33 mouse cellular contexts compared by ENCODE assay signal in genomic region chr3:108973980-108974660, GRCm38 (mm10). TPM values are rescaled to one million over a fixed set of nuclear protein-coding genes. Genes with fewer than 3 reads are reported as not detected.
DNase-seq lines count a peak whose midpoint lies in the region; ATAC-seq and TF ChIP-seq lines count a peak whose summit lies in the region.
"Had no signal": no experiment of that assay in that cellular context is flagged by ENCODE, and none has a peak within 500 bp of the region (broad histone marks: within the 10 kb centered on the region; RNA-seq: fewer than 3 reads in every experiment).

No protein-coding gene starts in this region.

- no peak for TF ChIP-seq POLR2A in olfactory bulb, adult 2 months (IDR thresholded peaks at IDR 0.05; ENCODE audit: insufficient read depth, low read depth, low read length)

- intact Hi-C loops in left cerebral cortex, postnatal 25 days (cut with DNase I): no loop called here
- intact Hi-C loops in heart, postnatal 36 days (cut with DNase I): no loop called here

- DNase-seq in liver, embryonic 11.5 days (ENCODE audit: low spot score): no peak
- DNase-seq in liver: no peak
- no peak for DNase-seq in liver, embryonic 14.5 days (ENCODE audit: low read depth in 3 of 3, low spot score in 3 of 3)
- no peak for DNase-seq in liver, postnatal 0 days
- DNase-seq in left cerebral cortex, postnatal 25 days (ENCODE audit: low spot score in 2 of 2): no peak
- DNase-seq in frontal cortex, postnatal 14 days (ENCODE audit: low spot score in 2 of 2): no peak
- no peak for DNase-seq in heart, postnatal 36 days
- DNase-seq: adrenal gland, adult 8-10 months; adrenal gland, postnatal 25 days; cerebellum, adult 18-20 months; cerebellum, adult 9-10 months; cerebellum, postnatal 14 days; gastrocnemius, postnatal 14 days; heart, adult 11 months had no signal

- H3K4me1 ChIP-seq in liver, embryonic 11.5 days (replicated peaks; ENCODE audit: control insufficient read depth, insufficient read depth, low read length): peaks cover 4% of the 10 kb centered on the region; the same call in 1 of the 2 replicates
- peaks cover 0 to 11% of the 10 kb centered on the region in 2 experiments; a peak in 3 of 4 replicates for H3K4me1 ChIP-seq in liver, embryonic 14.5 days (replicated peaks; ENCODE audit: control insufficient read depth in 2 of 2, insufficient read depth in 2 of 2, low read length in 1 of 2)
- H3K4me1 ChIP-seq in liver, postnatal 0 days (ENCODE audit: insufficient read depth): no peaks in the 10 kb centered on the region
- peaks cover 13% of the 10 kb centered on the region for H3K4me1 ChIP-seq in olfactory bulb, adult 2 months (ENCODE audit: control insufficient read depth, insufficient read depth, low read length)
- H3K4me1 ChIP-seq: embryonic facial prominence, embryonic 12.5 days; embryonic facial prominence, embryonic 15.5 days; hindbrain, embryonic 10.5 days; hindbrain, embryonic 13.5 days had no signal

- H3K4me3 ChIP-seq in liver, embryonic 11.5 days (ENCODE audit: low read depth, low read length): no peak overlapping the region
- no peak overlapping the region for H3K4me3 ChIP-seq in liver, embryonic 14.5 days (ENCODE audit: insufficient read depth in 1 of 2, low read depth in 2 of 2, low read length in 2 of 2)
- no peak overlapping the region for H3K4me3 ChIP-seq in liver, postnatal 0 days (ENCODE audit: low read depth, low read length)
- no peak overlapping the region for H3K4me3 ChIP-seq in olfactory bulb, adult 2 months (ENCODE audit: insufficient read depth, low read depth, low read length)
- H3K4me3 ChIP-seq: embryonic facial prominence, embryonic 12.5 days; embryonic facial prominence, embryonic 15.5 days; hindbrain, embryonic 10.5 days; hindbrain, embryonic 13.5 days had no signal

- TF ChIP-seq CTCF in liver, embryonic 14.5 days (IDR thresholded peaks at IDR 0.05; ENCODE audit: low read depth): no peak
- TF ChIP-seq CTCF in liver, postnatal 0 days (IDR thresholded peaks at IDR 0.05; ENCODE audit: low read depth): no peak
- TF ChIP-seq CTCF in olfactory bulb, adult 2 months (IDR thresholded peaks at IDR 0.05; ENCODE audit: insufficient read depth, low read depth, low read length): no peak

- ATAC-seq in liver, embryonic 11.5 days (replicated peaks; ENCODE audit: low FRiP score): peak; percentile 74
- ATAC-seq in liver, embryonic 14.5 days (ENCODE audit: insufficient read depth): peak; percentile 77
- no peak for ATAC-seq in liver, postnatal 0 days
- ATAC-seq: forebrain, embryonic 14.5 days; hindbrain, embryonic 16.5 days had no signal

- H3K9ac ChIP-seq in liver, embryonic 11.5 days (ENCODE audit: low read depth, low read length): no peak overlapping the region
- H3K9ac ChIP-seq in liver, embryonic 14.5 days (replicated peaks): no peak overlapping the region
- no peak overlapping the region for H3K9ac ChIP-seq in liver, postnatal 0 days (replicated peaks)
- H3K9ac ChIP-seq: embryonic facial prominence, embryonic 12.5 days; embryonic facial prominence, embryonic 15.5 days; hindbrain, embryonic 13.5 days had no signal

- no peaks in the 10 kb centered on the region for H3K27me3 ChIP-seq in liver, embryonic 11.5 days (replicated peaks; ENCODE audit: control insufficient read depth, insufficient read depth, low read length)
- no peaks in the 10 kb centered on the region for H3K27me3 ChIP-seq in liver, embryonic 14.5 days (ENCODE audit: control insufficient read depth, insufficient read depth, low read length)
- H3K27me3 ChIP-seq in liver, postnatal 0 days (ENCODE audit: insufficient read depth, low read length): no peaks in the 10 kb centered on the region
- H3K27me3 ChIP-seq: CH12.LX; embryonic facial prominence, embryonic 12.5 days; embryonic facial prominence, embryonic 15.5 days; hindbrain, embryonic 13.5 days; Patski had no signal

- WGBS in liver, embryonic 11.5 days: 57% methylated on average over 13 of the region's 13 CpGs
- 27% methylated on average over 13 of the region's 13 CpGs for WGBS in liver, embryonic 14.5 days (ENCODE audit: insufficient replicate concordance)
- 62% methylated on average over 13 of the region's 13 CpGs for WGBS in liver, postnatal 0 days (ENCODE audit: insufficient replicate concordance)
- WGBS in olfactory bulb, adult 2 months: 61% methylated on average over 13 of the region's 13 CpGs

- peak overlapping the region; percentile 37 for H3K4me2 ChIP-seq in liver, embryonic 11.5 days
- H3K4me2 ChIP-seq in liver, embryonic 14.5 days (ENCODE audit: low read depth): peak overlapping the region; percentile 32
- H3K4me2 ChIP-seq in liver, postnatal 0 days (ENCODE audit: low read depth, low read length): no peak overlapping the region
- H3K4me2 ChIP-seq: embryonic facial prominence, embryonic 12.5 days; embryonic facial prominence, embryonic 15.5 days; heart, embryonic 11.5 days; hindbrain, embryonic 13.5 days had no signal

- no peaks in the 10 kb centered on the region for H3K9me3 ChIP-seq in liver, embryonic 11.5 days (ENCODE audit: control insufficient read depth, low read length)
- H3K9me3 ChIP-seq in liver, embryonic 14.5 days (ENCODE audit: control insufficient read depth, low read length): no peaks in the 10 kb centered on the region
- no peaks in the 10 kb centered on the region for H3K9me3 ChIP-seq in liver, postnatal 0 days (ENCODE audit: low read length)
- H3K9me3 ChIP-seq: embryonic facial prominence, embryonic 12.5 days; embryonic facial prominence, embryonic 15.5 days; G1E; hindbrain, embryonic 10.5 days; hindbrain, embryonic 13.5 days had no signal

- H3K36me3 ChIP-seq in liver, embryonic 11.5 days (ENCODE audit: control insufficient read depth, insufficient read depth, low read length): peaks cover 3% of the 10 kb centered on the region; the same call in 1 of the 2 replicates
- H3K36me3 ChIP-seq in liver, embryonic 14.5 days (replicated peaks; ENCODE audit: control insufficient read depth, insufficient read depth, low read depth): no peaks in the 10 kb centered on the region
- H3K36me3 ChIP-seq in liver, postnatal 0 days (replicated peaks; ENCODE audit: insufficient read depth, low read length): no peaks in the 10 kb centered on the region
- H3K36me3 ChIP-seq: G1E had no signal

- no peak overlapping the region; the same call in 1 of the 2 replicates for H3K27ac ChIP-seq in liver, embryonic 11.5 days (ENCODE audit: low read depth, low read length)
- no peak overlapping the region for H3K27ac ChIP-seq in liver, embryonic 14.5 days
- no peak overlapping the region for H3K27ac ChIP-seq in liver, postnatal 0 days (ENCODE audit: low read depth)
- peak overlapping the region; percentile 16; the same call in 1 of the 2 replicates for H3K27ac ChIP-seq in olfactory bulb, adult 2 months (ENCODE audit: insufficient read depth, low read depth, low read length)
- H3K27ac ChIP-seq: embryonic facial prominence, embryonic 12.5 days; embryonic facial prominence, embryonic 15.5 days; hindbrain, embryonic 10.5 days; hindbrain, embryonic 13.5 days had no signal

- peak; percentile 63 for TF ChIP-seq EP300 in liver, embryonic 14.5 days (IDR thresholded peaks at IDR 0.05; ENCODE audit: low read depth)
- peak; percentile 50; the same call in 1 of the 2 replicates for TF ChIP-seq EP300 in liver, postnatal 0 days (IDR thresholded peaks at IDR 0.05; ENCODE audit: low read depth)

RNA-seq across cellular contexts. Expression of gene Gm9857, which starts 33.9 kb away (rescaled TPM):
- not detected in 2 replicates for polyA plus RNA-seq in liver, embryonic 11.5 days (2014; fragmentation: Nextera tagmentation; extraction: Ambion mirVana)
- not detected in 2 replicates for polyA plus RNA-seq in liver, embryonic 14.5 days (2012; rRNA removed)
- polyA plus RNA-seq in liver, embryonic 14.5 days (2014; fragmentation: Nextera tagmentation; extraction: Ambion mirVana): not detected in 2 replicates
- polyA plus RNA-seq in liver, postnatal 0 days (2015; fragmentation: Nextera tagmentation; extraction: Ambion mirVana): not detected in 2 replicates
- polyA plus RNA-seq in olfactory bulb, adult 2 months (2012; ENCODE audit: insufficient read depth, insufficient read length, low replicate concordance, missing spikeins): not detected in 2 replicates
- total RNA-seq in left cerebral cortex, postnatal 25 days (2021): not detected
- not detected for total RNA-seq in heart, postnatal 36 days (2021)
- total RNA-seq: adrenal gland, adult 8-10 months; adrenal gland, postnatal 25 days; CH12.LX; common myeloid progenitor, adult 5-6 weeks; G1E; gastrocnemius, adult 18-20 months; gastrocnemius, postnatal 14 days; gastrocnemius, postnatal 4 days; heart, adult 8-10 months; heart, postnatal 25 days had no signal
- polyA plus RNA-seq: embryonic facial prominence, embryonic 12.5 days; forebrain, embryonic 11.5 days; forebrain, embryonic 14.5 days; G1E; heart, embryonic 11.5 days; heart, embryonic 14.5 days; heart, postnatal 0 days; hindbrain, embryonic 10.5 days; hindbrain, embryonic 13.5 days; hindbrain, embryonic 16.5 days; Patski had no signal

RNA-seq across cellular contexts. Expression of gene Henmt1, which starts 34.4 kb away (rescaled TPM):
- 0.29 and 0.30 TPM in 2 replicates for polyA plus RNA-seq in liver, embryonic 11.5 days (2014; fragmentation: Nextera tagmentation; extraction: Ambion mirVana)
- 0.02 and 0.03 TPM in 2 replicates for polyA plus RNA-seq in liver, embryonic 14.5 days (2012; rRNA removed)
- polyA plus RNA-seq in liver, embryonic 14.5 days (2014; fragmentation: Nextera tagmentation; extraction: Ambion mirVana): 0.08 TPM in 1 of 2 replicates, not detected in the other
- polyA plus RNA-seq in liver, postnatal 0 days (2015; fragmentation: Nextera tagmentation; extraction: Ambion mirVana): not detected in 2 replicates
- polyA plus RNA-seq in olfactory bulb, adult 2 months (2012; ENCODE audit: insufficient read depth, insufficient read length, low replicate concordance, missing spikeins): not detected in 2 replicates
- total RNA-seq in left cerebral cortex, postnatal 25 days (2021): 1 to 10 TPM; 3.1 to 4.4 TPM
- total RNA-seq in heart, postnatal 36 days (2021): not detected
- total RNA-seq: adrenal gland, postnatal 25 days; CH12.LX; common myeloid progenitor, adult 5-6 weeks; gastrocnemius, adult 18-20 months; gastrocnemius, postnatal 14 days; gastrocnemius, postnatal 4 days; heart, adult 8-10 months; heart, postnatal 25 days had no signal
- polyA plus RNA-seq: G1E; heart, embryonic 14.5 days; heart, postnatal 0 days had no signal

RNA-seq across cellular contexts. Expression of gene Fam102b, which starts 53.3 kb away (rescaled TPM):
- 6.2 and 6.6 TPM in 2 replicates for polyA plus RNA-seq in liver, embryonic 11.5 days (2014; fragmentation: Nextera tagmentation; extraction: Ambion mirVana)
- 1.6 and 2.0 TPM in 2 replicates for polyA plus RNA-seq in liver, embryonic 14.5 days (2012; rRNA removed)
- polyA plus RNA-seq in liver, embryonic 14.5 days (2014; fragmentation: Nextera tagmentation; extraction: Ambion mirVana): 1.3 and 2.2 TPM in 2 replicates
- 1.9 and 2.2 TPM in 2 replicates for polyA plus RNA-seq in liver, postnatal 0 days (2015; fragmentation: Nextera tagmentation; extraction: Ambion mirVana)
- not detected in 2 replicates for polyA plus RNA-seq in olfactory bulb, adult 2 months (2012; ENCODE audit: insufficient read depth, insufficient read length, low replicate concordance, missing spikeins)
- 10 to 100 TPM; 33.5 to 44.5 TPM for total RNA-seq in left cerebral cortex, postnatal 25 days (2021)
- total RNA-seq in heart, postnatal 36 days (2021): 10 to 100 TPM; 11.2 to 15.7 TPM
